Mouse (Mus musculus) heart, embryonic 16.5 days (tissue): Measurements from ENCODE around the gene Fhod1. TPM values are rescaled to one million over a fixed set of nuclear protein-coding genes. Genes with fewer than 3 reads are reported as not detected.
A peak's percentile ranks its signal among the peaks of the same experiment; 100 is the strongest.

Experiments
- ATAC-seq: fragments of 200-750 bp; cut with Nextera tagmentation; replicated peaks from 2 replicates; pipeline ENCODE4 v1.8.0; 2017; ENCODE audit warnings: moderate number of reproducible peaks; ENCODE audit not compliant: insufficient read depth, low FRiP score; ENCODE audit errors: extremely low read depth
- H3K27ac ChIP-seq: fragments of 300-500 bp; sonication (generic); 2 replicates; pipeline ENCODE4 v1.5.1; 2014; ENCODE audit warnings: mild to moderate bottlenecking, low read length, control low read depth, moderate library complexity
- H3K27me3 ChIP-seq: fragments of 300-500 bp; sonication (generic); 2 replicates; pipeline ENCODE4 v1.6.1; 2014; ENCODE audit warnings: low read length, mixed read lengths; ENCODE audit not compliant: control insufficient read depth, insufficient read depth
- H3K36me3 ChIP-seq: fragments of 300-500 bp; sonication (generic); 2 replicates; pipeline ENCODE4 v1.6.1; 2014; ENCODE audit not compliant: control insufficient read depth, insufficient read depth
- H3K4me1 ChIP-seq: fragments of 300-500 bp; sonication (generic); 2 replicates; pipeline ENCODE4 v1.6.1; 2014; ENCODE audit warnings: low read length, mixed read lengths; ENCODE audit not compliant: control insufficient read depth, insufficient read depth
- H3K4me2 ChIP-seq: fragments of 300-500 bp; sonication (generic); 2 replicates; pipeline ENCODE4 v1.6.1; 2014; ENCODE audit warnings: low read depth, mild to moderate bottlenecking, control low read depth, low read length
- H3K4me3 ChIP-seq: fragments of 300-500 bp; sonication (generic); 2 replicates; pipeline ENCODE4 v1.5.1; 2014; ENCODE audit warnings: mild to moderate bottlenecking, control low read depth, low read length
- H3K9ac ChIP-seq: fragments of 300-500 bp; sonication (generic); 2 replicates; pipeline ENCODE4 v1.6.1; 2014; ENCODE audit warnings: low read length, control low read depth
- H3K9me3 ChIP-seq: fragments of 300-500 bp; sonication (generic); replicated peaks from 2 replicates; pipeline ENCODE4 v1.6.1; 2016; ENCODE audit warnings: low read length; ENCODE audit not compliant: control insufficient read depth
- WGBS: fragments of 180-500 bp; shearing (Covaris S2); extraction: QIAGEN DNeasy Blood & Tissue Kit; methylation state at CpG from one replicate; pipeline ENCODE4 v1.1.7; 2014; 5-methylcytosine and 5-hydroxymethylcytosine counted together
- polyA plus RNA-seq: library from polyadenylated mRNA; unstranded; fragments of >200 nt; fragmentation: Nextera tagmentation; extraction: Ambion mirVana; gene quantifications from 2 replicates; pipeline ENCODE4 v1.2.1, GENCODE M21; 2015

Fhod1 gene
- polyA plus RNA-seq, 1 experiment from 2014 or later: 1.1 TPM

DNA sequence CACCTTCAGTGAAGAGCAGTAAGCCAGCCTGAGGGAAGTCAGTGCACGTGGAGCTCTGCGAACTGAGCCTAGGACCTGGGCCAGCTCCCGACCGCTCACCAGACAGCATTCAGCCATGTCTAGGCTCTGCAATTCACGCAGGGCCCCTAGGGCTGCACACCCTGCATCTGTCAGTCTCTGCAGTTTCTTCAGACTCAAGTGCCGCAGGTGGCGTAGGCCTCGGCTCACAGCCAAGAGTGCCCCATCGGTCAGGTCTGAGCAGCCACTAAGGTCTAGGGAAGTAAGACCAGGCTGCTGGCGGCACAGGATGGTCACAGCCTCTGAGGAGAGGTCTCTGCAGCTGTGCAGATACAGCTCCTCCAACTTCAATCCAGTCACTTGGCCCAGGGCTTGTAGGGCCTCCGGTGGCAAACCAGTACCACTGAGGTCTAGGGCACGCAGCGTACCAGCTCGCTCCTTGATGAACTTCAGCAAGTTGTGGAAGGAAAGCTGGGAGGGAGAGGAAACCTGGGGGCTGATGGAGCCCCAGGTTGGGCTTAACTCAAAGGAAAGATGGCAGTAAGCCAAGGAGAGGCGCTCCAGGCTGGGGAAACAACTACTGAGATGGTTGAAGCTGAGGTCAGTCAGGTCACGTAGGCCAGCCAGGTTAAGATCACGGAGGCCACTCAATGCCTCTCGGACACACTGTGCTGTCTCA is 32.5 kb downstream of the Fhod1 start:
- ATAC-seq: no peak

GRCm38 (mm10) chr8:105313622-105314402 is 33.9 kb downstream of the Fhod1 start:
- H3K27me3 ChIP-seq: no peaks in the 10 kb centered on the region
- no peak overlapping the region for H3K4me3 ChIP-seq
- peak overlapping the region; percentile 32; the same call in 1 of the 2 replicates for H3K27ac ChIP-seq
- H3K9ac ChIP-seq: no peak overlapping the region
- no peaks in the 10 kb centered on the region for H3K9me3 ChIP-seq
- no peak overlapping the region for H3K4me2 ChIP-seq
- peaks cover 27% of the 10 kb centered on the region for H3K4me1 ChIP-seq
- ATAC-seq: peak; percentile 50
- H3K36me3 ChIP-seq: peaks cover 6% of the 10 kb centered on the region
- 56% methylated on average over 9 of the region's 9 CpGs for WGBS

More for the DNA sequence above, 32.5 kb downstream of the Fhod1 start:
- H3K4me3 ChIP-seq: no peak overlapping the region
- no peaks in the 10 kb centered on the region for H3K9me3 ChIP-seq
- H3K27ac ChIP-seq: no peak overlapping the region
- H3K27me3 ChIP-seq: no peaks in the 10 kb centered on the region
- H3K4me1 ChIP-seq: peaks cover 27% of the 10 kb centered on the region
- H3K9ac ChIP-seq: no peak overlapping the region
- WGBS: 75% methylated on average over 18 of the region's 18 CpGs
- H3K4me2 ChIP-seq: no peak overlapping the region
- peaks cover 6% of the 10 kb centered on the region; the same call in 1 of the 2 replicates for H3K36me3 ChIP-seq

DNA sequence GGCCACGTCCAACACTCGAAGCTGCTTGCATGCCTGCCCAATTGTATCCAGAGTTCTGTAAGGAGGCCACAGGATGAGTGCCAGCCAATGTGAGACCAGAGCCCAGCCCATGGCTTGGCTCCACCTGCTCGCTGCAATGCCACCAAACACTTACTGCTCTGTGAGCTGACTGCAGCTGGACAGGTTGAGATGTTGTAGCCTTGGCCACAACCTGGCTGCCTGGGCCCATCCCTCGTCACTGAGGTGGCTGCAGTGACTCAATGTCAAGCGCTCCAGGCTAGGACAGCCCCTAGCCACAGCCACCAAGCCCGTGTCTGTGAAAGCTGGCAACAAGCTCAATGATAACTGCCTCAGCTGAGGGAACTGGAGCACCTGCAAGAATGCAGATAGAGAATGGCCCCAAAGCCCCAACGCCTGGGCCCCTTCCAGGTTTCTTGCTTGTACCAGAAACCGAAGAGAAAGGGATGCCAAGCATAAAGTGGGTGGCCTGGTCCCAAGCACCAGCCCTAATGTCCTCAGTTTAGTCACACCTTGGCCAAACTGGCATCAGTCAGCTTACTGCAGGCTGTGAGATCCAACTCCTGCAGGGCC is 34.8 kb downstream of the Fhod1 start:
- H3K27ac ChIP-seq: 0 out of 2 replicates have a peak overlapping the region, but pooled peaks have one; percentile 32
- no peak overlapping the region for H3K9ac ChIP-seq
- no peaks in the 10 kb centered on the region for H3K9me3 ChIP-seq
- no peaks in the 10 kb centered on the region for H3K27me3 ChIP-seq
- no peak for ATAC-seq
- H3K4me1 ChIP-seq: peaks cover 26% of the 10 kb centered on the region
- 67% methylated on average over 8 of the region's 8 CpGs for WGBS
- no peak overlapping the region for H3K4me3 ChIP-seq
- peaks cover 9% of the 10 kb centered on the region for H3K36me3 ChIP-seq
- no peak overlapping the region for H3K4me2 ChIP-seq

GRCm38 (mm10) chr8:105311718-105312117 is 36.0 kb downstream of the Fhod1 start:
- Histone ChIP-seq H3K4me2 (no peak overlapping the region), H3K4me3 (no peak overlapping the region), H3K27me3 (no peaks in the 10 kb centered on the region), H3K27ac (no peak overlapping the region), H3K9me3 (no peaks in the 10 kb centered on the region), H3K36me3 (peaks cover 11% of the 10 kb centered on the region), H3K4me1 (peaks cover 24% of the 10 kb centered on the region), H3K9ac (no peak overlapping the region)
- 83% methylated on average over 1 of the region's 1 CpGs for WGBS
- ATAC-seq: no peak

DNA sequence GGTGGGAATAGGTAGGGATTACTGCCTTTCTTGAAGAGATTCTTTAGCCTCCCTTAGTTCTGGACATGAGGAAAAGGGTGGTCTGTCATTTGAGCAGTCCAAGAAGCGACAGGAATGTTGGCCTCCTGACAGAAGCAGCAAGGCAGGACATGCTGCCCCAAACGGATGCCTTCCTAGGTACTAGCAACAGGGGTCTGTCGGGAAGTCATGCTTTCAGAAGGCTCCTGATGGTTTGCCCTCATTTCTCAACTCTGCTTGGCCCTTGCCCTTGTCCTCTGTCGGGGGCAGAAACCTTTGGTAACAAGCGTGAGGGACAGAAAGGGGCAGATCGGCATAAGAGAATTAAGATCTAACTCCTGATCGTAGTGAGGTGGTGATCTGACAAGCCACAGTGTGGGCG is 37.6 kb downstream of the Fhod1 start:
- Histone ChIP-seq H3K27me3 (no peaks in the 10 kb centered on the region), H3K9ac (no peak overlapping the region), H3K36me3 (peaks cover 11% of the 10 kb centered on the region), H3K4me2 (no peak overlapping the region), H3K4me1 (peaks cover 34% of the 10 kb centered on the region), H3K9me3 (no peaks in the 10 kb centered on the region), H3K4me3 (no peak overlapping the region), H3K27ac (no peak overlapping the region)
- WGBS: 80% methylated on average over 8 of the region's 8 CpGs
- ATAC-seq: no peak

DNA sequence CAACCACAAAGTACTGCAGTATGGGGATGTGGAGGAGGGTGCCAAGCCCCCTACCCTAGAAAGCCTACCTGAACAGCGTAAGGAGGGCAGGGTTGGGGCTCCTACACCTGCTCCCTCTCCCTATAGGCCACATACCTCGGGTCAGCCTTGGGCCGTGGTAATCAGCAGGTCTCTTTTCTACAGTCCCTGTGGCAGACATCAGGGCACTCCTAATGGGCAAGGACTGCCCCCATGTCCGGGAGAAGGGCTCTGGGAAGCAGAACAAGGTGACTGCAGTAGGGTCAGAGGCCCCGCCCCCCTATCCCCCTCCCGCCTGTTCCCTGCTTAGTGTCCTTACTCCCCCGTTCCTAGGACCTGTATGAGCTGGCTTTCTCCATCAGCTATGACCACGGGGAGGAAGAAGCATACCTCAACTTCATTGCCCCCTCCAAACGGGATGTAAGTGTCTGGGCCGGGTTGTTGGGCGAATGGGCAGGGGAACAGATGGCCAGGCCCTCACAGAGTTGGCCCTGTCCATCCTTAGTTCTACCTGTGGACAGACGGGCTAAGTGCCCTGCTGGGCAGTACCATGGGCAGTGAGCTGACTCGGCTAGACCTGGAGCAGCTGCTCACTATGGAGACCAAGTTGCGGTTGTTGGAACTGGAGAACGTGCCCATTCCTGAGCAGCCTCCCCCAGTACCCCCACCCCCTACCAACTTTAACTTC is 38.5 kb downstream of the Fhod1 start:
- 79% methylated on average over 15 of the region's 15 CpGs for WGBS
- no peaks in the 10 kb centered on the region for H3K9me3 ChIP-seq

GRCm38 (mm10) chr8:105308428-105308827 is 39.3 kb downstream of the Fhod1 start:
- Histone ChIP-seq H3K27me3 (no peaks in the 10 kb centered on the region), H3K36me3 (peaks cover 13% of the 10 kb centered on the region), H3K4me3 (no peak overlapping the region), H3K4me1 (peaks cover 37% of the 10 kb centered on the region), H3K9me3 (no peaks in the 10 kb centered on the region), H3K27ac (no peak overlapping the region), H3K9ac (no peak overlapping the region), H3K4me2 (no peak overlapping the region)
- 94% methylated on average over 10 of the region's 10 CpGs for WGBS
- ATAC-seq: no peak

More for the DNA sequence above, 38.5 kb downstream of the Fhod1 start:
- Histone ChIP-seq H3K4me3 (no peak overlapping the region), H3K9ac (no peak overlapping the region), H3K36me3 (peaks cover 10% of the 10 kb centered on the region), H3K27me3 (no peaks in the 10 kb centered on the region), H3K27ac (no peak overlapping the region), H3K4me2 (no peak overlapping the region), H3K4me1 (peaks cover 38% of the 10 kb centered on the region)
- no peak for ATAC-seq

GRCm38 (mm10) chr8:105307670-105308069 is 40.1 kb downstream of the Fhod1 start:
- ATAC-seq: no peak
- 97% methylated on average over 13 of the region's 13 CpGs for WGBS
- Histone ChIP-seq H3K9ac (no peak overlapping the region), H3K4me2 (no peak overlapping the region), H3K27me3 (no peaks in the 10 kb centered on the region), H3K36me3 (peaks cover 17% of the 10 kb centered on the region), H3K9me3 (no peaks in the 10 kb centered on the region), H3K4me1 (peaks cover 32% of the 10 kb centered on the region), H3K4me3 (no peak overlapping the region), H3K27ac (no peak overlapping the region)
